In the genomic region with DNA sequence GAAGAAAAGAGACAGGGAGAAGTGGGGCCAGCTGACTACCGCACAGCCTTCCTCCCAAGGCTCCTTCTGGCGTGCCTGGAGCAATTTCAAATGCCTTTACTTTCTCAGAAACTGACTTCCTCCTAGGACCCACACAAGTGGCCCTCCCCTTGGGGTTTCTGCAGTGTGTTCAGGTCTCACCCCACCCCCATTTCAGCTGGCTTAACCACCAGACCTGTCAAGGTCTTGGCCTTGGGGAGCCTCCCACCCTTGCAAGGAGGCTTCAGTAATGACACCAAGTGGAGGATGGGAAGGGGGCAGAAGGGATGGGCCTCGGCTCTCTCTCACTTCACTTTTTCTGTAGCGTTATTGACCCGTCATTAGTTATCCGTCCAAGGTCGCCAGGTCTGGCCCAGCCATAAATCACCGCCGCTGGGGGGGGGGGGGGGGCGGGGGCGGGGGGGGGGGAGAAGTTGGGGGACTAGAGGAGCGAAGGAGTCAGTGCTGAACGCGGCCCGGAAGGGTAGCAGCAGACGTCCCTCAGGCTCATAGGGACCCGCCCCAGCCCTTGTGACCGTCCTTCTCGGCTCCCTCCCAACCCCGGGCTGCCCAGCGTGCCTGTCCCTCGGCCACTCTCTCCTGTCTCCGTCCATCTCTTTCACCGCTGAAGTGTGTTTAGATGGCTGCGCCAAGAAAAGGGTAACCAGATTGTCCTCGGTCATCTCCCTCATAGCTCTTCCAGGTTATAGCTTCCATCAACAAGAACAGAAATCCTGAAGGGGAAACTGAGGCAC, we compare ENCODE assay signal across 8 mouse cellular contexts. TPM values are rescaled to one million over a fixed set of nuclear protein-coding genes. Genes with fewer than 3 reads are reported as not detected.
DNase-seq lines count a peak whose midpoint lies in the region; ATAC-seq and TF ChIP-seq lines count a peak whose summit lies in the region.

No protein-coding gene starts in this region.

- H3K4me3 ChIP-seq in spleen, adult 2 months (ENCODE audit: extremely low read depth, insufficient read depth, insufficient read length): peak overlapping the region; percentile 53
- H3K4me3 ChIP-seq in brown adipose tissue, adult 24 weeks (ENCODE audit: insufficient read depth, low read depth, low read length): peak overlapping the region; percentile 47
- peak overlapping the region; percentile 50 for H3K4me3 ChIP-seq in hindbrain, embryonic 10.5 days
- H3K4me3 ChIP-seq in lung, embryonic 16.5 days (ENCODE audit: low read length): peak overlapping the region; percentile 49

- peak overlapping the region; percentile 84 for H3K4me2 ChIP-seq in lung, embryonic 16.5 days (ENCODE audit: low read depth, low read length)

- no peak for TF ChIP-seq POLR2A in spleen, adult 2 months (IDR thresholded peaks at IDR 0.05; ENCODE audit: low read depth, low read length)

- H3K27me3 ChIP-seq in spleen, adult 2 months (ENCODE audit: control insufficient read depth, insufficient read depth, low read length): peaks cover 1% of the 10 kb centered on the region; the same call in 1 of the 2 replicates
- peaks cover 100% of the 10 kb centered on the region for H3K27me3 ChIP-seq in hindbrain, embryonic 10.5 days (ENCODE audit: insufficient read depth, poor library complexity, severe bottlenecking)
- peaks cover 32% of the 10 kb centered on the region for H3K27me3 ChIP-seq in lung, embryonic 16.5 days (ENCODE audit: control insufficient read depth, insufficient read depth, low read depth, low read length)

- no peak for DNase-seq in spleen, adult 2 months (ENCODE audit: low read depth in 1 of 2, low spot score in 2 of 2)
- DNase-seq in spleen, postnatal 14 days (ENCODE audit: low spot score in 2 of 2): no peak
- DNase-seq in hindbrain, embryonic 10.5 days (ENCODE audit: low spot score): peak; percentile 18
- peak; percentile 53 for DNase-seq in ovary, postnatal 36 days (ENCODE audit: low spot score)
- DNase-seq in cerebellum, postnatal 36 days: no peak
- DNase-seq in right cerebral cortex, adult 2 months (ENCODE audit: low spot score in 2 of 2): no peak

- H3K36me3 ChIP-seq in spleen, adult 2 months (ENCODE audit: control insufficient read depth, insufficient read depth, low read length): no peaks in the 10 kb centered on the region
- H3K36me3 ChIP-seq in hindbrain, embryonic 10.5 days: no peaks in the 10 kb centered on the region
- H3K36me3 ChIP-seq in lung, embryonic 16.5 days (ENCODE audit: control insufficient read depth, insufficient read depth, low read length): no peaks in the 10 kb centered on the region

- TF ChIP-seq CTCF in spleen, adult 2 months (IDR thresholded peaks at IDR 0.05; ENCODE audit: extremely low read depth, insufficient read depth, insufficient read length, insufficient replicate concordance): no peak

- H3K27ac ChIP-seq in spleen, adult 2 months (ENCODE audit: insufficient read depth, low read length): no peak overlapping the region
- no peak overlapping the region for H3K27ac ChIP-seq in brown adipose tissue, adult 24 weeks (replicated peaks; ENCODE audit: low read depth, low read length)
- no peak overlapping the region for H3K27ac ChIP-seq in hindbrain, embryonic 10.5 days
- no peak overlapping the region for H3K27ac ChIP-seq in lung, embryonic 16.5 days (ENCODE audit: low read length)

- 3% methylated on average over 17 of the region's 26 CpGs for WGBS in spleen, adult 2 months
- WGBS in hindbrain, embryonic 10.5 days: under 1% methylated on average over 22 of the region's 26 CpGs
- under 1% methylated on average over 21 of the region's 26 CpGs for WGBS in lung, embryonic 16.5 days

- peak overlapping the region; percentile 58 for H3K9ac ChIP-seq in lung, embryonic 16.5 days (ENCODE audit: low read length)

- peak; percentile 41; the same call in 1 of the 2 replicates for ATAC-seq in lung, embryonic 16.5 days (ENCODE audit: low read depth)

- no peaks in the 10 kb centered on the region for H3K9me3 ChIP-seq in hindbrain, embryonic 10.5 days
- no peaks in the 10 kb centered on the region for H3K9me3 ChIP-seq in lung, embryonic 16.5 days (ENCODE audit: control insufficient read depth, low read length)

- 0 out of 2 replicates have a peak, but pooled peaks cover 4% of the 10 kb centered on the region for H3K4me1 ChIP-seq in spleen, adult 2 months (ENCODE audit: control insufficient read depth, insufficient read depth, insufficient read length)
- H3K4me1 ChIP-seq in brown adipose tissue, adult 24 weeks (ENCODE audit: control insufficient read depth, insufficient read depth, insufficient read length, low read length): no peaks in the 10 kb centered on the region
- peaks cover 49% of the 10 kb centered on the region for H3K4me1 ChIP-seq in hindbrain, embryonic 10.5 days (replicated peaks)
- H3K4me1 ChIP-seq in lung, embryonic 16.5 days (replicated peaks; ENCODE audit: control insufficient read depth, insufficient read depth, low read length): peaks cover 14% of the 10 kb centered on the region

RNA-seq across cellular contexts. Expression of gene Poll, which starts 16.0 kb away (rescaled TPM):
- 9.0 and 10.7 TPM in 2 replicates for polyA plus RNA-seq in spleen, adult 2 months (2012; rRNA removed)
- 6.2 and 6.3 TPM in 2 replicates for polyA plus RNA-seq in brown adipose tissue, adult 24 weeks (2012; ENCODE audit: insufficient read depth, insufficient read length, missing spikeins)
- polyA plus RNA-seq in hindbrain, embryonic 10.5 days (2016; fragmentation: Nextera tagmentation; extraction: Ambion mirVana): 21.5 and 21.6 TPM in 2 replicates
- polyA plus RNA-seq in lung, embryonic 16.5 days (2015; fragmentation: Nextera tagmentation; extraction: Ambion mirVana): 17.4 and 18.7 TPM in 2 replicates

RNA-seq across cellular contexts. Expression of gene Gm17018, which starts 16.1 kb away (rescaled TPM):
- polyA plus RNA-seq in spleen, adult 2 months (2012; rRNA removed): 2.3 and 5.5 TPM in 2 replicates
- 20.1 and 26.1 TPM in 2 replicates for polyA plus RNA-seq in brown adipose tissue, adult 24 weeks (2012; ENCODE audit: insufficient read depth, insufficient read length, missing spikeins)
- polyA plus RNA-seq in hindbrain, embryonic 10.5 days (2016; fragmentation: Nextera tagmentation; extraction: Ambion mirVana): 48.8 and 62.1 TPM in 2 replicates
- polyA plus RNA-seq in lung, embryonic 16.5 days (2015; fragmentation: Nextera tagmentation; extraction: Ambion mirVana): 55.0 and 60.5 TPM in 2 replicates

Comparison
In these comparisons a context has a peak if more than half of its experiments do, and no peak if none do; other contexts are left out.
1. DNase-seq: peak in hindbrain, embryonic 10.5 days (single experiment) and ovary, postnatal 36 days (single experiment); none in spleen, adult 2 months (0 of 2), spleen, postnatal 14 days (0 of 2), cerebellum, postnatal 36 days (0 of 2) and right cerebral cortex, adult 2 months (0 of 2).
2. Peak in every context shown above with its lines, with median percentiles within 50 percentile points of each other: H3K4me3 ChIP-seq.